Comparison of ENCODE assay signal across 12 mouse cellular contexts in genomic region chr2:75823736-75824135, GRCm38 (mm10). TPM values are rescaled to one million over a fixed set of nuclear protein-coding genes. Genes with fewer than 3 reads are reported as not detected.
DNase-seq lines count a peak whose midpoint lies in the region; ATAC-seq and TF ChIP-seq lines count a peak whose summit lies in the region.
"Had no signal": no experiment of that assay in that cellular context is flagged by ENCODE, and none has a peak within 500 bp of the region (broad histone marks: within the 10 kb centered on the region; RNA-seq: fewer than 3 reads in every experiment).

No protein-coding gene starts in this region.

- no peak overlapping the region for H3K4me3 ChIP-seq in MEL (ENCODE audit: control insufficient read depth in 1 of 2, insufficient read depth in 1 of 2, low read depth in 2 of 2, low read length in 2 of 2)
- no peak overlapping the region for H3K4me3 ChIP-seq in liver, embryonic 14.5 days (ENCODE audit: insufficient read depth in 1 of 2, low read depth in 2 of 2, low read length in 2 of 2)
- H3K4me3 ChIP-seq in kidney, embryonic 15.5 days (replicated peaks) = no peak overlapping the region
- H3K4me3 ChIP-seq: midbrain, embryonic 15.5 days had no signal

- H3K9me3 ChIP-seq in MEL (replicated peaks; ENCODE audit: insufficient read depth, low read length) = no peaks in the 10 kb centered on the region
- no peaks in the 10 kb centered on the region for H3K9me3 ChIP-seq in liver, embryonic 14.5 days (ENCODE audit: control insufficient read depth, low read length)
- no peaks in the 10 kb centered on the region for H3K9me3 ChIP-seq in kidney, embryonic 15.5 days (replicated peaks)
- H3K9me3 ChIP-seq: midbrain, embryonic 15.5 days had no signal

- peaks cover 2% of the 10 kb centered on the region in 2 experiments; a peak in 3 of 4 replicates for H3K27me3 ChIP-seq in MEL (ENCODE audit: control insufficient read depth in 1 of 2, insufficient read depth in 2 of 2, low read length in 2 of 2)
- H3K27me3 ChIP-seq in liver, embryonic 14.5 days (ENCODE audit: control insufficient read depth, insufficient read depth, low read length) = no peaks in the 10 kb centered on the region
- H3K27me3 ChIP-seq in kidney, embryonic 15.5 days = no peaks in the 10 kb centered on the region
- H3K27me3 ChIP-seq: midbrain, embryonic 15.5 days had no signal

- peaks cover 0 to 12% of the 10 kb centered on the region in 2 experiments; a peak in 1 of 4 replicates for H3K4me1 ChIP-seq in MEL (ENCODE audit: control insufficient read depth in 1 of 2, insufficient read depth in 2 of 2, low read length in 2 of 2)
- peaks cover 0 to 9% of the 10 kb centered on the region in 2 experiments; a peak in 2 of 4 replicates for H3K4me1 ChIP-seq in liver, embryonic 14.5 days (replicated peaks; ENCODE audit: control insufficient read depth in 2 of 2, insufficient read depth in 2 of 2, low read length in 1 of 2)
- H3K4me1 ChIP-seq in kidney, embryonic 15.5 days = peaks cover 23% of the 10 kb centered on the region
- H3K4me1 ChIP-seq: midbrain, embryonic 15.5 days had no signal

- peak overlapping the region; percentile 11; the same call in 1 of the 2 replicates for H3K4me2 ChIP-seq in liver, embryonic 14.5 days (ENCODE audit: low read depth)
- no peak overlapping the region for H3K4me2 ChIP-seq in kidney, embryonic 15.5 days
- H3K4me2 ChIP-seq: midbrain, embryonic 15.5 days had no signal

- peak; percentile 51 for DNase-seq in CD4-positive helper T cell, adult 2 months (ENCODE audit: low read depth, low spot score)
- DNase-seq in MEL (ENCODE audit: low read depth, low spot score) = peak; percentile 54
- DNase-seq in liver, embryonic 14.5 days (ENCODE audit: low read depth in 3 of 3, low spot score in 3 of 3) = no peak
- peak; percentile 27 to 58 for DNase-seq in thymus, adult 18-20 months
- no peak for DNase-seq in retina, postnatal 1 day
- DNase-seq in spleen, postnatal 14 days (ENCODE audit: low spot score in 2 of 2) = no peak
- DNase-seq: adrenal gland, postnatal 36 days; cerebellum, postnatal 14 days; kidney, adult 11 months; lung, adult 2 months had no signal

- H3K79me2 ChIP-seq in MEL (ENCODE audit: control insufficient read depth, insufficient read depth, low read length, poor library complexity) = no peaks in the 10 kb centered on the region

- WGBS in liver, embryonic 14.5 days (ENCODE audit: insufficient replicate concordance) = 17% methylated on average over 7 of the region's 7 CpGs
- 65% methylated on average over 7 of the region's 7 CpGs for WGBS in kidney, embryonic 15.5 days

- no peak for TF ChIP-seq RAD21 in MEL (IDR thresholded peaks at IDR 0.05; ENCODE audit: low read depth, low read length)

- no peak for TF ChIP-seq EP300 in MEL (IDR thresholded peaks at IDR 0.05; ENCODE audit: low read depth in 1 of 2, low read length in 2 of 2)
- TF ChIP-seq EP300 in liver, embryonic 14.5 days (IDR thresholded peaks at IDR 0.05; ENCODE audit: low read depth) = no peak

- no peak for TF ChIP-seq CTCF in MEL (IDR thresholded peaks at IDR 0.05 in 2 of 3, conservative IDR thresholded peaks at IDR 0.05 in 1 of 3; ENCODE audit: control insufficient read depth in 1 of 3, insufficient read depth in 1 of 3, low read depth in 2 of 3, low read length in 3 of 3, poor library complexity in 1 of 3, severe bottlenecking in 1 of 3)
- TF ChIP-seq CTCF in liver, embryonic 14.5 days (IDR thresholded peaks at IDR 0.05; ENCODE audit: low read depth) = no peak

- H3K36me3 ChIP-seq in MEL (ENCODE audit: control insufficient read depth in 1 of 2, insufficient read depth in 2 of 2, low read length in 2 of 2) = peaks cover 0 to 12% of the 10 kb centered on the region in 2 experiments; a peak in 2 of 4 replicates
- H3K36me3 ChIP-seq in liver, embryonic 14.5 days (replicated peaks; ENCODE audit: control insufficient read depth, insufficient read depth, low read depth) = no peaks in the 10 kb centered on the region
- H3K36me3 ChIP-seq in kidney, embryonic 15.5 days = no peaks in the 10 kb centered on the region
- H3K36me3 ChIP-seq: midbrain, embryonic 15.5 days had no signal

- no peak for TF ChIP-seq POLR2A in MEL (IDR thresholded peaks at IDR 0.05; ENCODE audit: control insufficient read depth in 1 of 2, insufficient read depth in 1 of 2, low read depth in 1 of 2, low read length in 2 of 2, poor library complexity in 1 of 2)

- no peak overlapping the region for H3K27ac ChIP-seq in MEL (ENCODE audit: control insufficient read depth, low read depth, low read length)
- H3K27ac ChIP-seq in liver, embryonic 14.5 days = no peak overlapping the region
- H3K27ac ChIP-seq in kidney, embryonic 15.5 days = no peak overlapping the region
- H3K27ac ChIP-seq: midbrain, embryonic 15.5 days had no signal

- 0 out of 2 replicates have a peak overlapping the region, but pooled peaks have one; percentile 36 for H3K9ac ChIP-seq in MEL (ENCODE audit: control insufficient read depth, low read depth, low read length, poor library complexity, severe bottlenecking)
- H3K9ac ChIP-seq in liver, embryonic 14.5 days (replicated peaks) = no peak overlapping the region
- no peak overlapping the region for H3K9ac ChIP-seq in kidney, embryonic 15.5 days
- H3K9ac ChIP-seq: midbrain, embryonic 15.5 days had no signal

- no peak for ATAC-seq in liver, embryonic 14.5 days (ENCODE audit: insufficient read depth)
- ATAC-seq in kidney, embryonic 15.5 days (replicated peaks; ENCODE audit: low FRiP score) = no peak
- ATAC-seq: midbrain, embryonic 15.5 days had no signal

TF ChIP-seq in MEL, 35 proteins besides CTCF, POLR2A, EP300 and RAD21:
- TF ChIP-seq ZKSCAN1 (IDR thresholded peaks at IDR 0.05; ENCODE audit: low read depth, low read length) (no peak), NRF1 (IDR thresholded peaks at IDR 0.05; ENCODE audit: insufficient read depth, low read depth, low read length, poor library complexity, severe bottlenecking) (no peak), BHLHE40 (IDR thresholded peaks at IDR 0.05; ENCODE audit: borderline replicate concordance, low read depth, low read length) (no peak), POLR2AphosphoS5 (IDR thresholded peaks at IDR 0.05; ENCODE audit: borderline replicate concordance, low read depth, low read length) (no peak), MYC (IDR thresholded peaks at IDR 0.05; ENCODE audit: low read depth, low read length) (no peak), MXI1 (IDR thresholded peaks at IDR 0.05; ENCODE audit: low read depth, low read length) (no peak), CHD1 (IDR thresholded peaks at IDR 0.05; ENCODE audit: low read depth, low read length) (no peak), ZC3H11A (IDR thresholded peaks at IDR 0.05; ENCODE audit: low read depth, low read length) (no peak), MAFK (IDR thresholded peaks at IDR 0.05; ENCODE audit: borderline replicate concordance, low read depth, low read length) (no peak), ETS1 (IDR thresholded peaks at IDR 0.05; ENCODE audit: low read depth, low read length) (no peak), POLR2AphosphoS2 (IDR thresholded peaks at IDR 0.05; ENCODE audit: low read length) (no peak), USF1 (IDR thresholded peaks at IDR 0.05; ENCODE audit: low read depth, low read length) (no peak), NELFE (IDR thresholded peaks at IDR 0.05; ENCODE audit: low read depth, low read length) (no peak), ELF1 (IDR thresholded peaks at IDR 0.05; ENCODE audit: low read depth, low read length) (no peak), TAL1 (IDR thresholded peaks at IDR 0.05; ENCODE audit: low read length) (no peak), E2F4 (IDR thresholded peaks at IDR 0.05; ENCODE audit: borderline replicate concordance, low read depth, low read length) (no peak)

RNA-seq across cellular contexts. Expression of gene Agps, which starts 8.2 kb away (rescaled TPM):
- 47.8 and 49.0 TPM in 2 replicates for total RNA-seq in MEL (2012; rRNA removed)
- polyA plus RNA-seq in MEL (2012; ENCODE audit: insufficient read depth in 1 of 2, insufficient read length in 2 of 2, low read depth in 1 of 2, low replicate concordance in 2 of 2, missing spikeins in 1 of 2) = 10 to 100 TPM in 1 of 2 experiments, not detected in 1; 32.3 TPM
- 4.1 and 5.6 TPM in 2 replicates for polyA plus RNA-seq in liver, embryonic 14.5 days (2012; rRNA removed)
- polyA plus RNA-seq in liver, embryonic 14.5 days (2014; fragmentation: Nextera tagmentation; extraction: Ambion mirVana) = 13.8 and 14.3 TPM in 2 replicates
- 39.1 and 41.5 TPM in 2 replicates for polyA plus RNA-seq in kidney, embryonic 15.5 days (2015; fragmentation: Nextera tagmentation; extraction: Ambion mirVana)

Comparison
In these comparisons a context has a peak if more than half of its experiments do, and no peak if none do; other contexts are left out.
1. DNase-seq: peak in CD4-positive helper T cell, adult 2 months (single experiment), MEL (single experiment) and thymus, adult 18-20 months (2 of 2); none in liver, embryonic 14.5 days (0 of 3), retina, postnatal 1 day (single experiment) and spleen, postnatal 14 days (0 of 2).